Mouse (Mus musculus) limb, embryonic 12.5 days (tissue): ENCODE measurements around the gene Clec2g. TPM values are rescaled to one million over a fixed set of nuclear protein-coding genes. Genes with fewer than 3 reads are reported as not detected.

Experiments
- ATAC-seq: fragments of 200-750 bp; cut with Nextera tagmentation; 2 replicates; pipeline ENCODE4 v1.8.0; 2017; ENCODE audit warnings: low read depth, moderate TSS enrichment; ENCODE audit not compliant: insufficient number of reproducible peaks, insufficient read depth, low FRiP score, low TSS enrichment
- H3K27ac ChIP-seq: fragments of 300-500 bp; sonication (generic); 2 replicates; pipeline ENCODE4 v1.5.1; 2016; ENCODE audit warnings: mild to moderate bottlenecking, moderate library complexity
- H3K27me3 ChIP-seq: fragments of 300-500 bp; sonication (generic); 2 replicates; pipeline ENCODE4 v1.6.1; 2016; ENCODE audit warnings: mild to moderate bottlenecking, moderate library complexity
- H3K36me3 ChIP-seq: fragments of 300-500 bp; sonication (generic); 2 replicates; pipeline ENCODE4 v1.6.1; 2016; ENCODE audit warnings: mild to moderate bottlenecking, moderate library complexity
- H3K4me1 ChIP-seq: fragments of 300-500 bp; sonication (generic); replicated peaks from 2 replicates; pipeline ENCODE4 v1.6.1; 2016
- H3K4me2 ChIP-seq: fragments of 300-500 bp; sonication (generic); 2 replicates; pipeline ENCODE4 v1.6.1; 2016; ENCODE audit warnings: mild to moderate bottlenecking, moderate library complexity
- H3K4me3 ChIP-seq: fragments of 300-500 bp; sonication (generic); replicated peaks from 2 replicates; pipeline ENCODE4 v1.5.1; 2016; ENCODE audit warnings: mild to moderate bottlenecking
- H3K9ac ChIP-seq: fragments of 300-500 bp; sonication (generic); replicated peaks from 2 replicates; pipeline ENCODE4 v1.6.1; 2016; ENCODE audit warnings: mild to moderate bottlenecking, moderate library complexity
- H3K9me3 ChIP-seq: fragments of 300-500 bp; sonication (generic); 2 replicates; pipeline ENCODE4 v1.6.1; 2016; ENCODE audit warnings: mild to moderate bottlenecking, moderate library complexity
- WGBS: fragments of 180-500 bp; shearing (Covaris S2); methylation state at CpG from one replicate; pipeline ENCODE4 v1.1.7; 2016; 5-methylcytosine and 5-hydroxymethylcytosine counted together
- microRNA-seq: library from miRNA; unstranded; fragments of <30 nt; microRNA quantifications from one replicate; pipeline ENCODE4, GENCODE M21; 2017
- polyA plus RNA-seq: library from polyadenylated mRNA; unstranded; fragments of >200 nt; fragmentation: Nextera tagmentation; extraction: Ambion mirVana; gene quantifications from 2 replicates; pipeline ENCODE4 v1.2.1, GENCODE M21; 2016

Clec2g gene
- polyA plus RNA-seq, 1 experiment from 2014 or later = not detected

- Histone ChIP-seq H3K4me2 (no peak overlapping the region), H3K27ac (no peak overlapping the region), H3K4me3 (no peak overlapping the region), H3K27me3 (no peaks in the 10 kb centered on the region), H3K9me3 (no peaks in the 10 kb centered on the region), H3K9ac (no peak overlapping the region), H3K4me1 (no peaks in the 10 kb centered on the region), H3K36me3 (no peaks in the 10 kb centered on the region)
- no peak for ATAC-seq
- 86% methylated on average over 8 of the region's 8 CpGs for WGBS
Measured at GRCm38 (mm10) chr6:129027451-129028248, 93.5 kb downstream of the Clec2g start.

GRCm38 (mm10) chr6:129030175-129030824 lies 96.1 kb downstream of the Clec2g start:
- Histone ChIP-seq H3K4me3 (no peak overlapping the region), H3K4me2 (no peak overlapping the region), H3K9ac (no peak overlapping the region), H3K36me3 (no peaks in the 10 kb centered on the region), H3K9me3 (no peaks in the 10 kb centered on the region), H3K4me1 (no peaks in the 10 kb centered on the region), H3K27ac (no peak overlapping the region), H3K27me3 (no peaks in the 10 kb centered on the region)
- 69% methylated on average over 6 of the region's 6 CpGs for WGBS
- ATAC-seq = no peak

- WGBS = 85% methylated on average over 2 of the region's 2 CpGs
- no peak overlapping the region for H3K9ac ChIP-seq
- H3K4me3 ChIP-seq = no peak overlapping the region
- no peaks in the 10 kb centered on the region for H3K4me1 ChIP-seq
- H3K4me2 ChIP-seq = no peak overlapping the region
- ATAC-seq = no peak
- no peak overlapping the region for H3K27ac ChIP-seq
- no peaks in the 10 kb centered on the region for H3K36me3 ChIP-seq
- no peaks in the 10 kb centered on the region for H3K27me3 ChIP-seq
- no peaks in the 10 kb centered on the region for H3K9me3 ChIP-seq
Measured at GRCm38 (mm10) chr6:129030964-129031363, 96.8 kb downstream of the Clec2g start.

- no peaks in the 10 kb centered on the region for H3K36me3 ChIP-seq
- H3K4me1 ChIP-seq = no peaks in the 10 kb centered on the region
- H3K9ac ChIP-seq = no peak overlapping the region
- no peak for ATAC-seq
- no peak overlapping the region for H3K4me2 ChIP-seq
- no peak overlapping the region for H3K27ac ChIP-seq
- H3K27me3 ChIP-seq = no peaks in the 10 kb centered on the region
- WGBS = 78% methylated on average over 2 of the region's 2 CpGs
- H3K9me3 ChIP-seq = no peaks in the 10 kb centered on the region
- H3K4me3 ChIP-seq = no peak overlapping the region
Measured at GRCm38 (mm10) chr6:129033397-129033796, 99.2 kb downstream of the Clec2g start.

Small RNA genes within 50 kb of the gene (microRNA-seq; reads per million reads assigned to microRNA genes)
- gene Gm27336 (not detected), gene Mir7649 (not detected)

Other genes starting within 250 kb of the Clec2g start
- not detected in 2 replicates for gene Klrb1, start 211.3 kb upstream of the Clec2g start, polyA plus RNA-seq
- gene Klrb1c, start 145.2 kb upstream of the Clec2g start, polyA plus RNA-seq = not detected in 2 replicates
- gene Gm44511, start 108.1 kb upstream of the Clec2g start, polyA plus RNA-seq = not detected in 2 replicates
- not detected in 2 replicates for gene Klrb1b, start 108.0 kb upstream of the Clec2g start, polyA plus RNA-seq
- not detected in 2 replicates for gene Clec2i, start 46.8 kb upstream of the Clec2g start, polyA plus RNA-seq
- gene BC035044, start 43.3 kb upstream of the Clec2g start, polyA plus RNA-seq = 0.51 and 0.70 TPM in 2 replicates
- gene Klrb1f, start 111.5 kb downstream of the Clec2g start, polyA plus RNA-seq = 0.13 TPM in 1 of 2 replicates, not detected in the other
- gene Clec2e, start 166.5 kb downstream of the Clec2g start, polyA plus RNA-seq = not detected in 2 replicates
- gene Clec2d, start 246.2 kb downstream of the Clec2g start, polyA plus RNA-seq = 0.23 TPM in 1 of 2 replicates, not detected in the other